Mouse (Mus musculus) E14TG2a.4 (cell line): ENCODE results near the gene Sik3.

Experiments used
- CTCF ChIP-seq: conservative IDR thresholded peaks from 2 replicates; pipeline ENCODE4 v1.5.1; 2014; ENCODE audit warnings: low read length
- POU5F1 ChIP-seq: IDR thresholded peaks from 2 replicates; pipeline ENCODE4 v1.6.1; 2014; ENCODE audit warnings: low read length, borderline replicate concordance

- TF ChIP-seq CTCF: no peak
- no peak for TF ChIP-seq POU5F1
Measured at GRCm38 (mm10) chr9:46015081-46015551, 2.5 kb downstream of the Sik3 start.
